Mouse (Mus musculus) gonadal fat pad, adult 2 months (tissue): ENCODE measurements around the gene Gm21764. TPM values are rescaled to one million over a fixed set of nuclear protein-coding genes. Genes with fewer than 3 reads are reported as not detected.
"Not testable (repeated sequence)": the region's sequence is repeated elsewhere in the genome, so short reads cannot be mapped to it uniquely, and the experiment has no call there.

Experiments
- DNase-seq: peaks from one replicate; pipeline ENCODE4 v3.0.0-alpha.2; 2012; ENCODE audit warnings: low read depth
- polyA plus RNA-seq: library from polyadenylated mRNA; depleted of rRNA; stranded (reverse); fragments of >200 nt; gene quantifications from 2 replicates; pipeline ENCODE4 v1.2.3, GENCODE M21; 2012; rRNA removed

Gene Gm21764
- not detected in 2 replicates for polyA plus RNA-seq

DNA sequence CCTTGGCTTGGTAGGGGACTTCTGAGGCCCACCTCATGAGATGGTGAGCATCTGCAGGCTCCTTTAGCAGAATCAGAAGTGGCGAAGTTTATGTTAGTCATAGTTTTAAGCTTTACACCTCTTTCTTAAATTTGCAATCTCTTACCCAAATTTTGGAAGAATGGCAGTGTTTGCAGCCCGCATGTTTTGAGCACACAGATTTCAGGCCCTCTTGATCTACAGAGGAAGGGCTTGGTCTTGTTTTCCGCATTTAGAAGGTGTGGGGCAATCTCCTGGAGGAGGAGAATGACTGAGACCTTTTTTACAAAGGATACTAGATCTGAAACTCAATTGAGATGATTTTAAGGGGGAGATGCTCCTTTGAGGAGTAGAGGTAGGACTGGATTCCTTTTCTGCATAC is at the start of gene Gm21764:
Gene Gm21764, minus strand, starts transcription at position 101 of the 400 bp plus-strand sequence.
- not testable (repeated sequence) for DNase-seq

DNA sequence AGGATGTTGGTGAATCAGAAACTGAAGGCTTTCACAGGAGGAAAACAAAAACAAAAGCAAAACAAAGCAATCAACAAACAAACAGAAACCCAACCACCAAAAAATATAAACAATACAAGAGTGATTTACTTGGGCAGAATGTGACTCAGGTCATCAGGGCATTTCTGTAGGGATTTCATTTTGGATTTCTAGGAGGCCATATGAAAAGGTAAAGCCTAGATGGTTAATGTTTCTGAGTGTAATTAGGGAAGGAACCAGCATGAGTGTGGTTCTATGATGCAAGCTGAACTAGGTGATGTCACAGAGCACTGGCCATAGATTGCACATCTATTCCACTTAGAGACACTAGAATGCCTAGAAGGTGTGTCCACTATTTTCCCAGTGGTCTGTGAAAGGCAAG is 27.2 kb upstream of the Gm21764 start, which contains the start of gene Ssty1:
Gene Ssty1, plus strand, starts transcription at position 301 of the 400 bp plus-strand sequence.
- not testable (repeated sequence) for DNase-seq

Other genes with a start within 250 kb of the Gm21764 start
- not detected in 2 replicates for gene Gm21904, start 215.5 kb downstream of the Gm21764 start, polyA plus RNA-seq
- not detected in 2 replicates for gene Gm20772, start 187.1 kb downstream of the Gm21764 start, polyA plus RNA-seq
- gene Gm20831, start 187.1 kb downstream of the Gm21764 start, polyA plus RNA-seq: not detected in 2 replicates
- gene Srsy, start 124.5 kb downstream of the Gm21764 start, polyA plus RNA-seq: not detected in 2 replicates
- not detected in 2 replicates for gene Ssty1, start 27.3 kb upstream of the Gm21764 start, polyA plus RNA-seq